12 mouse cellular contexts compared by ENCODE assay signal in genomic region chr13:83649795-83650476, GRCm38 (mm10).
A peak's percentile ranks its signal among the peaks of the same experiment; 100 is the strongest.
DNase-seq lines count a peak whose midpoint lies in the region; ATAC-seq and TF ChIP-seq lines count a peak whose summit lies in the region.
"Had no signal": no experiment of that assay in that cellular context is flagged by ENCODE, and none has a peak within 500 bp of the region (broad histone marks: within the 10 kb centered on the region; RNA-seq: fewer than 3 reads in every experiment).

No protein-coding gene starts in this region.

- TF ChIP-seq EP300 in lung, postnatal 0 days (IDR thresholded peaks at IDR 0.05) = no peak

- no peaks in the 10 kb centered on the region for H3K9me3 ChIP-seq in embryonic facial prominence, embryonic 13.5 days
- no peaks in the 10 kb centered on the region for H3K9me3 ChIP-seq in embryonic facial prominence, embryonic 10.5 days
- no peaks in the 10 kb centered on the region for H3K9me3 ChIP-seq in lung, postnatal 0 days (ENCODE audit: low read length)
- no peaks in the 10 kb centered on the region for H3K9me3 ChIP-seq in liver, embryonic 11.5 days (ENCODE audit: control insufficient read depth, low read length)
- H3K9me3 ChIP-seq: embryonic facial prominence, embryonic 12.5 days; kidney, embryonic 15.5 days; limb, embryonic 15.5 days; neural tube, embryonic 12.5 days had no signal

- no peak for DNase-seq in embryonic facial prominence, embryonic 10.5 days (ENCODE audit: low spot score)
- peak; percentile 5 for DNase-seq in lung, postnatal 0 days (ENCODE audit: low spot score)
- DNase-seq in lung, postnatal 10 days = no peak
- DNase-seq in liver, embryonic 11.5 days (ENCODE audit: low spot score) = no peak
- peak; percentile 31 to 52 for DNase-seq in spleen, adult 2 months (ENCODE audit: low read depth in 1 of 2, low spot score in 2 of 2)
- DNase-seq in ovary, adult 18-20 months (ENCODE audit: low spot score) = no peak
- no peak for DNase-seq in left cerebral cortex, postnatal 36 days (ENCODE audit: low spot score in 2 of 2)

- no peak overlapping the region for H3K4me2 ChIP-seq in embryonic facial prominence, embryonic 13.5 days
- no peak overlapping the region for H3K4me2 ChIP-seq in lung, postnatal 0 days (replicated peaks; ENCODE audit: low read depth, low read length)
- H3K4me2 ChIP-seq in liver, embryonic 11.5 days = peak overlapping the region; percentile 38; the same call in 1 of the 2 replicates
- H3K4me2 ChIP-seq: embryonic facial prominence, embryonic 12.5 days; kidney, embryonic 15.5 days; limb, embryonic 15.5 days; neural tube, embryonic 12.5 days had no signal

- no peak for TF ChIP-seq CTCF in lung, postnatal 0 days (IDR thresholded peaks at IDR 0.05)
- TF ChIP-seq CTCF in spleen, adult 2 months (IDR thresholded peaks at IDR 0.05; ENCODE audit: extremely low read depth, insufficient read depth, insufficient read length, insufficient replicate concordance) = no peak

- H3K27me3 ChIP-seq in embryonic facial prominence, embryonic 13.5 days = no peaks in the 10 kb centered on the region
- H3K27me3 ChIP-seq in embryonic facial prominence, embryonic 10.5 days (replicated peaks; ENCODE audit: low read depth, poor library complexity, severe bottlenecking) = no peaks in the 10 kb centered on the region; the same call in 1 of the 2 replicates
- H3K27me3 ChIP-seq in lung, postnatal 0 days (replicated peaks; ENCODE audit: insufficient read depth, low read length) = no peaks in the 10 kb centered on the region
- H3K27me3 ChIP-seq in liver, embryonic 11.5 days (replicated peaks; ENCODE audit: control insufficient read depth, insufficient read depth, low read length) = no peaks in the 10 kb centered on the region
- H3K27me3 ChIP-seq in spleen, adult 2 months (ENCODE audit: control insufficient read depth, insufficient read depth, low read length) = no peaks in the 10 kb centered on the region
- H3K27me3 ChIP-seq: embryonic facial prominence, embryonic 12.5 days; kidney, embryonic 15.5 days; limb, embryonic 15.5 days; neural tube, embryonic 12.5 days had no signal

- H3K4me1 ChIP-seq in embryonic facial prominence, embryonic 13.5 days = 0 out of 2 replicates have a peak, but pooled peaks cover 6% of the 10 kb centered on the region
- H3K4me1 ChIP-seq in embryonic facial prominence, embryonic 10.5 days = no peaks in the 10 kb centered on the region
- H3K4me1 ChIP-seq in lung, postnatal 0 days (ENCODE audit: insufficient read depth, low read depth, low read length) = no peaks in the 10 kb centered on the region
- H3K4me1 ChIP-seq in liver, embryonic 11.5 days (replicated peaks; ENCODE audit: control insufficient read depth, insufficient read depth, low read length) = no peaks in the 10 kb centered on the region
- peaks cover 4% of the 10 kb centered on the region; the same call in 1 of the 2 replicates for H3K4me1 ChIP-seq in spleen, adult 2 months (ENCODE audit: control insufficient read depth, insufficient read depth, insufficient read length)
- H3K4me1 ChIP-seq: embryonic facial prominence, embryonic 12.5 days; kidney, embryonic 15.5 days; limb, embryonic 15.5 days; neural tube, embryonic 12.5 days had no signal

- WGBS in embryonic facial prominence, embryonic 13.5 days = 78% methylated on average over 12 of the region's 12 CpGs
- WGBS in embryonic facial prominence, embryonic 10.5 days = 90% methylated on average over 12 of the region's 12 CpGs
- WGBS in lung, postnatal 0 days = 65% methylated on average over 12 of the region's 12 CpGs
- 41% methylated on average over 12 of the region's 12 CpGs for WGBS in liver, embryonic 11.5 days
- WGBS in spleen, adult 2 months = 47% methylated on average over 12 of the region's 12 CpGs

- H3K27ac ChIP-seq in embryonic facial prominence, embryonic 13.5 days = peak overlapping the region; percentile 9; the same call in 1 of the 2 replicates
- no peak overlapping the region for H3K27ac ChIP-seq in embryonic facial prominence, embryonic 10.5 days (replicated peaks)
- no peak overlapping the region for H3K27ac ChIP-seq in lung, postnatal 0 days (ENCODE audit: low read length)
- peak overlapping the region; percentile 63 for H3K27ac ChIP-seq in liver, embryonic 11.5 days (ENCODE audit: low read depth, low read length)
- H3K27ac ChIP-seq in spleen, adult 2 months (ENCODE audit: insufficient read depth, low read length) = peak overlapping the region; percentile 82
- H3K27ac ChIP-seq: embryonic facial prominence, embryonic 12.5 days; kidney, embryonic 15.5 days; limb, embryonic 15.5 days; neural tube, embryonic 12.5 days had no signal

- no peak overlapping the region for H3K9ac ChIP-seq in embryonic facial prominence, embryonic 13.5 days
- H3K9ac ChIP-seq in lung, postnatal 0 days (replicated peaks; ENCODE audit: low read depth) = no peak overlapping the region
- no peak overlapping the region for H3K9ac ChIP-seq in liver, embryonic 11.5 days (ENCODE audit: low read depth, low read length)
- H3K9ac ChIP-seq: embryonic facial prominence, embryonic 12.5 days; kidney, embryonic 15.5 days; limb, embryonic 15.5 days; neural tube, embryonic 12.5 days had no signal

- intact Hi-C loops in left cerebral cortex, postnatal 36 days (cut with DNase I) = no loop called here

- no peak overlapping the region for H3K4me3 ChIP-seq in embryonic facial prominence, embryonic 13.5 days
- H3K4me3 ChIP-seq in embryonic facial prominence, embryonic 10.5 days = no peak overlapping the region
- no peak overlapping the region for H3K4me3 ChIP-seq in lung, postnatal 0 days (ENCODE audit: low read depth, low read length)
- H3K4me3 ChIP-seq in liver, embryonic 11.5 days (ENCODE audit: low read depth, low read length) = no peak overlapping the region
- no peak overlapping the region for H3K4me3 ChIP-seq in spleen, adult 2 months (ENCODE audit: extremely low read depth, insufficient read depth, insufficient read length)
- H3K4me3 ChIP-seq: embryonic facial prominence, embryonic 12.5 days; kidney, embryonic 15.5 days; limb, embryonic 15.5 days; neural tube, embryonic 12.5 days had no signal

- no peak for TF ChIP-seq POLR2A in spleen, adult 2 months (IDR thresholded peaks at IDR 0.05; ENCODE audit: low read depth, low read length)

- ATAC-seq in embryonic facial prominence, embryonic 13.5 days (ENCODE audit: insufficient number of reproducible peaks, insufficient read depth, low FRiP score, low TSS enrichment, low read depth) = no peak
- no peak for ATAC-seq in lung, postnatal 0 days
- ATAC-seq in liver, embryonic 11.5 days (replicated peaks; ENCODE audit: low FRiP score) = peak; percentile 92

- 0 out of 2 replicates have a peak, but pooled peaks cover 9% of the 10 kb centered on the region for H3K36me3 ChIP-seq in embryonic facial prominence, embryonic 13.5 days
- H3K36me3 ChIP-seq in embryonic facial prominence, embryonic 10.5 days (replicated peaks) = no peaks in the 10 kb centered on the region
- H3K36me3 ChIP-seq in lung, postnatal 0 days (ENCODE audit: insufficient read depth, low read length) = no peaks in the 10 kb centered on the region
- H3K36me3 ChIP-seq in liver, embryonic 11.5 days (ENCODE audit: control insufficient read depth, insufficient read depth, low read length) = no peaks in the 10 kb centered on the region
- H3K36me3 ChIP-seq in spleen, adult 2 months (ENCODE audit: control insufficient read depth, insufficient read depth, low read length) = peaks cover 10% of the 10 kb centered on the region
- H3K36me3 ChIP-seq: embryonic facial prominence, embryonic 12.5 days; kidney, embryonic 15.5 days; limb, embryonic 15.5 days; neural tube, embryonic 12.5 days had no signal

Comparison
In these comparisons a context has a peak if more than half of its experiments do, and no peak if none do; other contexts are left out.
1. H3K27ac ChIP-seq: peak in embryonic facial prominence, embryonic 13.5 days (single experiment), liver, embryonic 11.5 days (single experiment) and spleen, adult 2 months (single experiment); none in embryonic facial prominence, embryonic 10.5 days (single experiment) and lung, postnatal 0 days (single experiment).
2. DNase-seq: peak in lung, postnatal 0 days (single experiment) and spleen, adult 2 months (2 of 2); none in embryonic facial prominence, embryonic 10.5 days (single experiment), lung, postnatal 10 days (single experiment), liver, embryonic 11.5 days (single experiment), ovary, adult 18-20 months (single experiment) and left cerebral cortex, postnatal 36 days (0 of 2).